Mouse (Mus musculus): ENCODE data around the gene Cct3.
A peak's percentile ranks its signal among the peaks of the same experiment; 100 is the strongest.
"Not testable (repeated sequence)": the region's sequence is repeated elsewhere in the genome, so short reads cannot be mapped to it uniquely, and the experiment has no call there.

Cct3 gene

GRCm38 (mm10) chr3:88295272-88295671 lies 1.6 kb upstream of the Cct3 start:
- not testable (repeated sequence) for DNase-seq

- DNase-seq, result no peak
Measured at GRCm38 (mm10) chr3:88296110-88296560, 781 bp upstream of the Cct3 start.

- DNase-seq, result no peak
Measured at GRCm38 (mm10) chr3:88297321-88297851, 470 bp downstream of the Cct3 start.

- no peak for DNase-seq
Measured at GRCm38 (mm10) chr3:88299172-88299571, 2.3 kb downstream of the Cct3 start.

- DNase-seq, result peak; percentile 37 to 49
Measured at GRCm38 (mm10) chr3:88324951-88325405, 28.1 kb downstream of the Cct3 start, which contains the start of gene Glmp. Glmp (plus strand) TSS chr3:88325023.

- DNase-seq, result no peak
Measured at GRCm38 (mm10) chr3:88328956-88329355, 32.0 kb downstream of the Cct3 start.

- DNase-seq, result peak; percentile 39 to 50
Measured at GRCm38 (mm10) chr3:88331282-88331681, 34.4 kb downstream of the Cct3 start.

GRCm38 (mm10) chr3:88334029-88334658 lies 37.2 kb downstream of the Cct3 start:
- DNase-seq, result no peak

GRCm38 (mm10) chr3:88334902-88335435 lies 38.1 kb downstream of the Cct3 start:
- no peak for DNase-seq

GRCm38 (mm10) chr3:88335436-88336053 lies 38.6 kb downstream of the Cct3 start:
- DNase-seq, result peak in 1 of 2 experiments; percentile 15

- DNase-seq, result peak; percentile 97 to 98
Measured at GRCm38 (mm10) chr3:88336058-88337013, 39.4 kb downstream of the Cct3 start, which contains the start of the genes Tmem79 and Smg5. Tmem79 (minus strand) TSS chr3:88336148. Smg5 (plus strand) TSS chr3:88336260.

GRCm38 (mm10) chr3:88337367-88338020 lies 40.6 kb downstream of the Cct3 start:
- DNase-seq, result peak in 1 of 2 experiments; percentile 25

- no peak for DNase-seq
Measured at GRCm38 (mm10) chr3:88338316-88338715, 41.4 kb downstream of the Cct3 start.

GRCm38 (mm10) chr3:88339006-88339405 lies 42.1 kb downstream of the Cct3 start:
- no peak for DNase-seq

GRCm38 (mm10) chr3:88350732-88351131 lies 53.8 kb downstream of the Cct3 start:
- no peak for DNase-seq

- DNase-seq, result no peak
Measured at GRCm38 (mm10) chr3:88352907-88353306, 56.0 kb downstream of the Cct3 start.

- no peak for DNase-seq
Measured at GRCm38 (mm10) chr3:88354396-88355165, 57.7 kb downstream of the Cct3 start.

GRCm38 (mm10) chr3:88359584-88359983 lies 62.7 kb downstream of the Cct3 start:
- no peak for DNase-seq

- no peak for DNase-seq
Measured at GRCm38 (mm10) chr3:88359989-88360388, 63.1 kb downstream of the Cct3 start.

GRCm38 (mm10) chr3:88361096-88361495 lies 64.2 kb downstream of the Cct3 start:
- DNase-seq, result peak; percentile 21 to 49
